Mouse (Mus musculus): ENCODE measurements at regions not wholly inside any gene's neighbourhood (a gene's known extent, or its start where the extent isn't known, plus 50 kb on each side); places are given as distances from the start of the nearest gene placed in this dataset.

DNA sequence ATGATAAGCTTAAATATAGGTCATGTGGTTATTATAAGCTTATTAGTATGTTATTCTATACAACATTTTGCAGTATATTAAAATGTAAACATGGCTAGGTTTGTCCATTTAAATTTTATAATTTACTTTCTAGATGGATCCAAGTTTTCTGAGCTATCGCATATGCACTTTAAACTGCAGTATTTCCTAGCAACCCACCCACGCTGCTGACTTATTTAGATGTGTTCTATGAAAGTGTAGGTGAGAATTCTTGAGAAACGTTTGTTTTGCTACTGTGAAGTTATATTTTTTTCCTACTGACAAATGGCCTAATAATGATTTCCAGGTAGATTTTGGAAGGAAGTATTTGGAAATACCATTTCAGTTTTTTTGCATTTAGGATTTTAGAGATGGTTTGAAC lies 308.0 kb downstream of the Gbe1 start:
- in situ Hi-C loops (cut with MboI, MseI): no loop called here

DNA sequence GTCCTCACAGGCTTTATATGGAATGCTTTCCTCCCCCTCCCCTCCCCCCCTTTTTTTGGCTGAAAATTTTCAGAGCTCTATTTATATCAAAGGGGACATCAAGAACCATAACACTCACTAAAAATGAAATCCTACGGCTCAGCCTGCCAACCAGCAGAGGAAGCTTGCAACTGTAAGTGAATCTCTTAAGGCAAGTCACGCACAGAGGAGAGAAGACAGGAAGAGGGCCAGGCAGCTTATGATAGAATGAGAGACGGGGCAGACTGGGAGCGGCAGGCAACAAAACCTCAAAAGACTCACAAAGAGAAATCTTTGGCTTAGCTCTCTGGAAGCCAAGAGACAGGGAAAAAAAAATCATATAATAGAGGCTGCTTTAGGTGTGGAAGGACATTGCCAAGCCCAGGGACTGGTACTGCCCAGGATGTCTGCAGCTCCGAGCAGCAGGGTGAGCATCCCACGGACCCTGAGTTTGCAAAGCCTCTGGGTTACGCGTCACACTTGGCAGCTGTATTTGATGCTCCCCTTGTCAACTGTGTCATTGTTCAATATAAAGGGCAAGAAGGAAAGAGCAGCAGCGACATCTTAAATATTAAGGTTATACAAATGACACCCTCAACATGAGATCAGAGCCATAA lies 330.0 kb downstream of the Gbe1 start:
- in situ Hi-C loops (cut with MboI, MseI): no loop called here

DNA sequence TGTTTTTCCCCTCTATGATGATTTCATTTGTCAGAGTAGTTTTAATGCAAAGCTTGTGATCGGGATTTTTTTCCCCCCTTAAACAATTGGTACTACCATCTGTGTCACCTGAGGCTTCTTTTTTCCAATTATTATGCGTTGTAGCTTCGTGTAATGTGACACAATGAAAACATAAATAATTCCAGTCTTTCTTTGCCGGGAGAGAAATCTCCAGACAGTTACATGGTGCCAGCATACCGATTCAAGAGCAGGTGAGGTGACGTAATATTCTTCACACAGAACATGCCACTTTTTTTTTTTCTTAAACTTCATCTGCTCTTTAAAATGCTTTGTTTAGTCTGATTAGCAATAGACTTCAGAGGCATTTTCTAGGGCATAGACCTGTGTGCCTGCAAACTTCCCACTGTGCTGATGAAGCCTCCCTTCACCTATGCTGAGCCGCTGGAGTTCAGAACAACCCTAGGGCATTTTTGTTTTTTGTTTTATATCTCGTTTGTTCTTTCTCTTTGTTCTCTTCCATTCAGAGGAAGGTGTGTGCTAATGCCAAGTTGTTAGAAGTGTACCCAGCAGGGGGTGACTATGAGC lies 331.0 kb downstream of the Gbe1 start:
- in situ Hi-C loops (cut with MboI, MseI): no loop called here

DNA sequence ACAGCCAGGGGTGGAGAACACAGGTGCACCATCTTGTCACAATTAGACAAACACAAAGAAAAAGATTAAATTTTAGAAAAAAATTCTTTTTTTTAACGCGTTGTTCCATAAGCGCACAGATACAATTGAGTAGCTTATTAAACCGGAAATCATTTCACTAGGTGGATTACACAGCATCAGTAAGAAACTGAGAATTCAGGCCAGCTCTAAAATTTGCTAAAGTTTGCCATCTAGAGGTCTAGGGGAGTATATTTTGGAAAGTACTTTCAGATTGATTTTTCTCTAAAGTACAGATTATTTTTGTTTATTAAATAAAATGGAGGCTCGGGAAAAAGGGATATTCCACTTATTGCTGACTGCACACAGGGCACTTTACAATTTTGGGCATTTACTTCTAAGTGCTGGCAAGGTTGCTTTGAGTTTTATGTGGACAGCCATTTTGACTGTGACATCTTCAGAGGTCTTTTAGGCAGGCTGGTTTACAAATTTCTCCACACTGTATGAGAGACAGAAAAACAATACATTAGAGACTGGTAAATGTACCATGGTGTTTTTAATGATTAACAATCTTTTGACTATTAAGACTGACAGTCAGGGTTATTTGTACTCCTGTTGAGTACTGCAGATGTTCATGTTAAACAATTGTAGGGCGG lies 340.8 kb downstream of the Gbe1 start:
- in situ Hi-C loops (cut with MboI, MseI): no loop called here

DNA sequence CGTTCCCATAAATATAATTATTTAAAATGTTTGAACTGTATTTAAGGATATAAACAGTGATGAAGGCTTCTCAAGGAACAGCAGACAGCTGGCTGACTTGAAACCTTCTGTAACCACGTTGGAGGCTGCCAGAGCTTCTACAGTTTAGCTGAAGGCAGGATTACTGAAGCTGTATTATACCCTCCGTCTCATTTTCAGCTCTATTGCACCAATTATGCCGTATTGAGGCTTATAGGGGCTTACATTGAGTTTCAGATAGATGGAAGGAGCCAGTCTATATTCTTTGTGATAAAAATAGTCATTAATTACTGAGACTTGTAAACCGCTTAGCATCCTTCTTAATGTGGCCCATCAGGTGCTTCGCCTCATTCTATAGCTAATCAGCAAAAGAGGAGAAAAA lies 376.1 kb downstream of the Gbe1 start:
- in situ Hi-C loops (cut with MboI, MseI): loop anchor here in 1 of 2 experiments (5.0 kb wide), 1 partner anchor 57 kb away; no protein-coding TSS in a partner anchor

DNA sequence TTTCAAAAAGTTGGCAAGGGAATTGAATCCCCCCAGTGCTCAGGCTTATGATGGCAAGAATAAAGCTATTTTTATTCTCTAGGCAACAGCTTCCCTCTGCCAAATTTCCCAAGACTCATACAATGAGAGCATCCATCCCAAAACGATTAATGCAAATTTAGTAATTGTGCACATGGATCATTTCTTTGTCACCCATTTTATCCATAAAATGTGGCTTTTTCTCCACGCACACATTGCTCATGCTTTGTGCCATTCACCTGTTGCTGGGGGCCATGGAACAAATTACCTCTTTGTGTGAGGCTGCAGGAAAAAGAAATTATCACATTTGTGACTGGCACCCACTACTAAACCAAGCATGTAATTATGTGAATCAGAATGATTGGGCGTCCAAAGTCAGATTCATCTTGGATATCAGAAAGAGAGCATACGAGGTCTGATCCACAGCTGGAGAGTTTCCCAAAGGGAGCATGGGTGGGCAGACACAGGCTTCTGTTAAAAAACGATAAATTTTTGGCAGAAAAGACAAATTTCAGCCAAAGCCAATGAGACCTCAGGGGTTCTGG lies 411.1 kb downstream of the Gbe1 start:
- in situ Hi-C loops (cut with MboI, MseI): loop anchor here in 1 of 2 experiments (25.0 kb wide), 1 partner anchor 1088 kb away; no protein-coding TSS in a partner anchor

DNA sequence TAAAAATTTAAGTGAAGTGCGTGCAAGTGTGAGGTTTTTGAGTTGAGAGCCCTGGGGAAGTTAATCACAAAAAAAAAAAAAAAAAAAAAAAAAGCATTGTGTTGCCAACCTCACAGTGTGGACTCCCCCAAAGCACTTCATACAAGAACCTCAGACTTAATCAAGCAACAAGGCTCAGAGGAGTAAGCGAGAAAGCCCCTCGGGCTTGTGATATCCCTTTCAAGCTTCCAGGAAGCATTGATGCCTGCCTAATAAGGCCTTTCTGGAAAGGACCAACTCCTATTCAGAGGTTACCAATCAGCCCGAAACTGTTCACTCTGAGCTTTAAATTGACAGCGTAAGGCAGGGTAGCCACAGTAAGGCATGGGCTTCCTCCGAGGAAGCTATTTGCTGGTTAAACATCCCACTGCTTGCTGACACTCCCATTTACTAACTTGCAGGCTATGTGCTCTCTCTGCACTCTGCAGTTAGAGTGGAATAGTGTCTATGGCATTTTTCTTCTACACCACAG lies 411.6 kb downstream of the Gbe1 start:
- in situ Hi-C loops (cut with MboI, MseI): loop anchor here in 1 of 2 experiments (25.0 kb wide), 1 partner anchor 1088 kb away; no protein-coding TSS in a partner anchor

DNA sequence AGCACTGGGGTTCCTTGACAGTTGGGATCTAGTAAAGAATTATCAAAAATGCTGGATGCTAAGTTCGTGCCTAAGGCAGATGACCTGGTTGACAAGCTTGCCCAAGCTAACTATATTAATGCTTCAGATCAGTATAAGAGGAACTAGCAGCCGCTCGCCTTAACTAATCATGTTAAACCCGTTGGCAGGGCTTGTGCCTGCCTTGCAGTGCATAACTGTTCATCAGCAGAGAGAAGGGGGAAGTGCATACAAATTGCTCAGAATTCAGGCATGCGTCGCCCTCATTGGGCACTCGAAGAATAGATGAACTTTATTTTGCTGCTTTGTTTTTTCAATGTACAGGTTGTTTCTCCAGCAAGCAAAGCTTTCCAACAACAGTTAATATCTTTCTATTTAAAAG lies 419.3 kb downstream of the Gbe1 start:
- in situ Hi-C loops (cut with MboI, MseI): loop anchor here in 1 of 2 experiments (25.0 kb wide), 1 partner anchor 1096 kb away; no protein-coding TSS in a partner anchor

DNA sequence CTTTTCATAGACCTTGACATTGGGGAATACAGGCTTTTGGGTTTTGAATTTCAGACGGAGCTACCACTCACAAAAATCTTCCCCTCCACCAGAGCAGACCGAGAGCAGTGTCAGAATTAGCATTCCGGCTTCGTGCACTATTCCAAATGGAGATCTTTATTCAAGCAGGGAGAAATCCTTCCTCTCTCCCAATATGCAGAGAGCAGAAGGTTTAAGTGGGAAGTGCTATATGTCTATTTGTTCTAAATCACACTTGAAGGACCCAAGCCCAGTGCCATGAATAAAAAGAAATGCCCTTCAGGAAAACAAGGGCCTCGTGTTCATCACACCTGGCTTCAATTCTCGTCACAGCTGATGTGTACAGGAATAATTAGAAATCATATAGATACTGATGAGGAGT lies 426.3 kb downstream of the Gbe1 start:
- in situ Hi-C loops (cut with MboI, MseI): loop anchor here in 1 of 2 experiments (25.0 kb wide), 1 partner anchor 1103 kb away; no protein-coding TSS in a partner anchor

DNA sequence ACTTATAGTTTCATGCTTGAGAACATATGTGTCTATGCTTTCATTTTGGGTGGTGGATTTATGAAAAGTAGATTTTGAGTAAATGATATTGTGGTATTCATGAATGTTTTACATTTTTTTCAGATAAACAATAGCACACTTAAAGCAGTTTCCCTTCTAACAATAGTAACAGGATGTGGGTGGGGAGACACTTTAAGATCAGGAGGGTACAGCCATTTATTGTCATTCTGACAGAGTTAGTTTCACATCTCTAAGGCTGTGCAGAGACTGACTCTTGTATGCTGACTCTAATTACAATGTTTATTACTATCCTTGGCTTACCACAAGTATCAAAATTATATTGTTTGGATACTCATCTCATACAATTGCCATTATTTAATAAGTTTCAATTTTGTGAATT lies 440.5 kb downstream of the Gbe1 start:
- in situ Hi-C loops (cut with MboI, MseI): no loop called here

DNA sequence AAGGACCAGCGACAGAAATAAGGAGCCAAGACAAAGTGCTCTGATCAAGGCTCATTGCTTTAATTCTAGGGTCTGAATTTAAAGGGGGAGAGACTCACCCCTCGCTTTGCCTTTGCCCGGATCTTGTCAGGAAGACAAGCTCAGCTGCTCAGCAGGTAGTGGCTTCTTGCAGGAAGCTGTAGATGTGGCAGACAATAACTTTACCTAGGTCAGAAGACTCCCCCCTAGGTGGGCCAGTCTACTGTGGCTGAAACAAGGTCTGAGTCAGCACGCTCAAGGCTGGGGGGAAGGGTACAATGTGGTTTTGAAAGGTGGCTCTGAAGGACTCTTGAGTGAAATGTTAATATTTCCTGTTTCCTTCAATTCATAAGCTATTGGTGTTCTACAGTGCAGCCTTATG lies 484.3 kb downstream of the Gbe1 start:
- in situ Hi-C loops (cut with MboI, MseI): no loop called here

DNA sequence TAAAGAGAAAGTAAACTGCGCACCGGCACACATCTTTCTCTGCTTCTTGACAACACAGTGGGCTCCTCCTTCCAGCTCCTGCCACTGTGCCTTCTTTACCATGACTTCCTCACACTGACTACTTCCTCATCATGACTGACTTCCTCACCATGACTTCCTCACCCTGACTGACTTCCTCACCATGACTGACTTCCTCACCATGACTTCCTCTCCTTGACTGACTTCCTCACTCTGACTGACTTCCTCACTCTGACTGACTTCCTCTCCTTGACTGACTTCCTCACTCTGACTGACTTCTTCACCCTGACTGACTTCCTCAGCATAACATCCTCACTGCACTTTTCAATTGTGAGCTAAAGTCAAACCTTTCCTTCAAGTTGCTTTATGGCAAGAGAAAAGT lies 489.8 kb downstream of the Gbe1 start:
- in situ Hi-C loops (cut with MboI, MseI): no loop called here

DNA sequence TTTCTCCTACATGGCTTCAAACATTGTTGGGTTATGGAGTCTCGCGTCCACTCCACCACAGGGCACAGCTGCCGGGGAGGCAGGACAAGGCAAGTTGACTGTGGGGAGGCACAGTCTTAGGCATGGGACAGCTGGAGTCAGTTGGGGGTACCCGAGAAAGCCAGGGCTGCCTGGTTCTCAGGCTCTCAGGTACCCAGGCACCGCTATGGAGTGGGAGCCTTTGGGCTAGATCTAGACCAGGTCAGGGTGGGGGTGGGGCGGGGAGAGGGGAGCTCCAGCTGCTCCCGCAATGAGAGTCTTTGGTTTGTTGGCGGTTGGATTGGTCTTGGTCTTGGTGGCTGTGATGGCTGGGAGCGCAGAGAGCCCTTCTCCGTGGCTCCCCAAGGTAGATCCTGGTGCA lies 512.2 kb downstream of the Gbe1 start:
- in situ Hi-C loops (cut with MboI, MseI): no loop called here

DNA sequence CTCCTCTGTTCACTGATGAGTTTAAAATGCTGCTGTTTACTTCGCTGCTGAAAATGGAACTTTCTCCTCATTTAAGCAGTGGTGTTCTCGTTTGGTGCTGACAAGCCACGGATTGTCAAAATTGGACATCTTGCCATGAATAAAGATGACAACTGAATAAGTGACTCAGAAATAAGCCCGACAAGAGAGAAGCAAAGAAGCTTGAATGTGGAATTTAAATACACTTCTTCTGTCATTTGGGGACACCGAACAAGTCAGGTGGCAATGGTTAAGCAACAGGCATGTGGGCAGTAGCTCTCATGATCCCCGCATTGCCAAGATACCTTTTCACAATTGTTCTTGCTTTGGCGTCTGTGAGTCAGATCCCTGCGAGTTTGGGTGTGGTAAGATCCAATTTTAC lies 521.3 kb downstream of the Gbe1 start:
- in situ Hi-C loops (cut with MboI, MseI): no loop called here

DNA sequence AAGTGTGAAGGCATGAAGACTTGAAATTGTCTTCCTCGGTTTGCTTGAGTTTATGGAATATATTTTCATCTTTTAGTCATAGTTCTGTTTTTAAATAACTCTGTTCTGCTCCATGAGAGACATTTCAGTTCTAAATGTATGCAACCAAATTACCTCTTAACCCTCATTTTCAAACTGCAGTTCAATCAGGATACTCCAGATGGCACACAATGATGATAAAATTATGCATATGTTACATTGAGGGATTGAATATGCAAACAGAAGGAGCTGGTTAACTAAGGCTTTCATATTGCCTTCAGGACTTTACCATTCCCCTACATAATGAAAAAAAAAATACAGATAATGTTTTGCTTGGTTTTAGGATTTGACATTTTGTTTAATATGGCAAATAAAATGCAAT lies 524.4 kb downstream of the Gbe1 start:
- in situ Hi-C loops (cut with MboI, MseI): no loop called here

DNA sequence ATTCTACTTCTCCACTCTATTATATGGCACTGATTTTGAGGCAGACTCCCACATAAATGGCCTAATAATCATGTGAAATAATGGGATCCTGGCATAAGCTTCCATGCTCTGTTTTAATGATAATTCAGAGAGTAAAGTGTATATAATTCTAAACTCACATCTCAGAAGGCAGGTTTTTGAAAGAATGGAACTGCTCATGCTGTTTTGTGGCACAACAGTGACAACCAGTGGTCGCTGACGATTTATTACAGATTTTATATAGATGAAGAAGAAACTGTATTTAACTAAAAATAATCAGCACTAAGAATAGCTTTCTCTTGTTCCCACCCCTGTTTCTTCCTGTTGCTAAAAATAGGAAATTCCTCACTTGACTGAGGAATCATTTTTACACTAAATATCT lies 554.5 kb downstream of the Gbe1 start:
- in situ Hi-C loops (cut with MboI, MseI): loop anchor here in 1 of 2 experiments (10.0 kb wide), 1 partner anchor 1737 kb away; no protein-coding TSS in a partner anchor

DNA sequence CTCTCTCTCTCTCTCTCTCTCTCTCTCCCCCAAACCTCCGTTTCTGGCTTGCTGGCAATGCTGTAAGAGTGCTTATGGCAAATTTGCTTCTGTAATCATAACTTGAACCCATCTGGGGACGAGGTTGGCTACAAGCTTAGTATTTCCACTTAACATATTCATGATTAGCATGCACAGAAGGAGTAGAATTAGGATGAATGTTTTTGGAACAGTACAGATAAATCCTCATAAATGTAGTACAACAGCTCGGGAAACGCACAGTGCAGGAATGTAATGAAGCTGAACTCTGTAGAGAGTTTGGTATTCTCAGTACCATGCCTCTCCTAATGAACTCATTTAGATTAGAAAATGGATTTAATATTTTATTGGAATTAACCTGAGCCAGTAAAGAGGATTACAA lies 555.5 kb downstream of the Gbe1 start:
- in situ Hi-C loops (cut with MboI, MseI): loop anchor here in 1 of 2 experiments (10.0 kb wide), 1 partner anchor 1736 kb away; no protein-coding TSS in a partner anchor

DNA sequence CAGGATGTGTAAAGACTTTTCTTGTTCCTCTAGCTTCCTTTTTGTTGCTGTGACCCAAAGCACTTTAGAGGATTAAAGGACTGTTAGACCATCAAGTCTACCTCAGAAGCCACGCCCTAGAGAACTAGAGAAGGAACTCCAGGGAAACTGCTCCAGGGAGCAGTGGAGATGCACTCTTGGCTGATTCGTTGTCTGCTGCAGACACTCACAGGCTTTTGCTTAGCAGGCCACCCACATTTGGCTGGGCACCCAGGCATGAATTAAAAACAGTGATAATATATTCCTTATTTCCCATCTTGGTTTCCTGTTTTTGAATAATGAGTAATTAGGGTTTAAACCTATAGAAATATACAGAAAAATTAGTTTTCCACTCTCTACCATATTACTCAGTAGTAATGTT lies 560.3 kb downstream of the Gbe1 start:
- in situ Hi-C loops (cut with MboI, MseI): no loop called here

DNA sequence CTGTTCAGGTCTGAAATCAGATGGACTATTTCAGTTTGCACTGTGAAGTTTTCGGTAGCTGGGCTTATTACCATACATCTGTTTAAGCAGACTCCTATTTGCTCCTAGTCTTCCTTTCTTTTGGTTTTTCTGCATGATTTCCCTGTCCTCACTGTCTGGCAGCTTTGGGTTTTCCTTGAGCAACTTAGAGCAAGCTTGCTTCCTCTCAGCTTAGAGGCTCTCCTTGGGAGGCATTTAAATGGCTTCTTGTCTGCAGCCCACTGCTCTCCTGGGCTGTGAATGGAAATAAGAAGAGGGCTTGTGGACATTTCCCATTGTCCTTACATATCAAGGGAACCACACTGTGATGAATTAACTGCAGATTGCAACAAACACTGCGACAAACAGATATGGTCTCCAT lies 566.9 kb downstream of the Gbe1 start:
- in situ Hi-C loops (cut with MboI, MseI): no loop called here

DNA sequence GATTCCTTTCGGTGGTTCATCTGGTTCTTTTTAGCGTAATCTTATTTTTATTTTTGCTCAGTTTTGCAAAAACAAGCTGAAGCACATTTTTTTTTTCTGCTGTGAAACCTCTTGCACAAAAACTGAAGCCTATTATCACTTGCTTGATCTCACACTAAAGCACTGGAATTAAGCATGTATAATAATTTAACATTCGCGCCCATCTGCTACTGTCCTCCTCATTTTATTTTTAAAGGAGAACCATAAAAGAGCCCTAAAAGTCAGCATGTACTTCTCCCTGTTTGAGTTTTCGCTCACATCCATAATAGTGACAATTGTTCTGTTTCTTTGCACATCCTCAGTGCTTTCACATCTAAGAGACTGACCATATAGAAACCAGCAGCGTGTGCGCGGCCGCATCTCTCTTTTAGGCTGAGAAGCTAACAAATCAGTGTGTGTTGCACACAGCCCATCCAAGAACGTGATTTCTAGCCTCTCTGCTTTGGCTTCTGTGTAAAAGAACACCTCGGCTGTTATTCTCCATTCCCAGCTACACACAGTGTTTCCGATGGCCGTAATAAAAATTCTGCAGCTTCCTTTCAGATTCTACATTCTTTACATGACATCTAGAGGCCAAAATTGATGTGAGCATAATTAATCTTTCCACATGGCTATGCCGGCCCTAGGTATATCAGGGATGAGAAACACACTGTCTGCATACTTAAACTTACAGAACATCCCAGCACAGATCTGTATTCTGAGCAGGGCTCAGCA lies 567.5 kb downstream of the Gbe1 start:
- in situ Hi-C loops (cut with MboI, MseI): no loop called here

DNA sequence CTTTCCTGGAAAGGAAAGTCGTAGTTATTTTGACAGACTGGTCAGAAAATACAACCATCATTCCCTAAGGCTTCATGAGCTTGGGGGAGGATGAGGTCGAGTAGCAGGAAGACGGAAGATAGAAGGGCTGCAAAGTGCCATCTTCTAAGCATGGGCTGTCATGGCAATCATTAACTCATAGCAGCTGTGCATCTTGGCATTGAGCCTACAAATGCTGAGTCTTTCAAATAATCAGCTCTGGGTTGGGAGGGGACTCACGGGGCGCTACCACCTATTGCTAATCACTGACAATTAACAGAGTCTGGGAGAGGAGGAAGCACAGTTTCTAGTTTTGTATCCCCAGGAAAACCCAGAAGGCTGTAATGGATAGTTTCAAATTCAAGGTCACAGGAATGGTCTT lies 586.3 kb downstream of the Gbe1 start:
- in situ Hi-C loops (cut with MboI, MseI): no loop called here
